Mouse (Mus musculus): ENCODE results near the gene Best3. TPM values are rescaled to one million over a fixed set of nuclear protein-coding genes. Genes with fewer than 3 reads are reported as not detected.

Gene Best3
- polyA plus RNA-seq, 1 experiment from 2014 or later, result 0.81 TPM

DNA sequence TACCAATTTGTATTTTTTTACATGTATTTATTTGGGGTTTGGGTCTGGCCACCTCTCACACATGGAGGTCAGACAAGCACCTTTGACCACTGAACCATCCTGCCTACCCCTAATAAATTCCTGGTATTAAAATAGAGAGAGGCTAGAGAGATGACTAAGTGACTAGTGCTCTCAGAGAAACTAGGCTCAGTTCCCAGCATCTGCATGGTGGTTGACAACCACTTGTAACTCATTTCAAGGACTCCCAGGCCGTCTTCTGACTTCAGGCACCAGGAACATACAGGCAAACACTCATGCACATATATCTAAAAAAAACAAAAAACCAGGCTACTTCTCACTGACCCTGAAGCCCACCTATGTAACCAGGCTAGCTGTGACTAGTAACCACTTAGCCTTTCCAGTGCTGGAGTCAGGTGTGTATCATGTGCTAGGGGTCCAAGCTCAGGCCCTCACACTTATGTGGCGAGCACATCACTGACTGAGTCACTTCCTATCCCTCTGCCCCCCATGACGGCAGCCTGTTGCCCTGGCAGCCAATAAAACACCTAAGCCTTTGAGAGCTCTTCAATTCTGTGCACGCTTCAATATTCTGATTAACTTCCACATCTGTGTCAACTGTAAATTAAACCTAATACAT, 64.0 kb downstream of the Best3 start:
- 41% methylated on average over 4 of the region's 4 CpGs for WGBS
- H3K4me1 ChIP-seq (ENCODE audit: control insufficient read depth in 2 of 2, insufficient read depth in 2 of 2, low read length in 2 of 2), result peaks cover 0 to 17% of the 10 kb centered on the region in 2 experiments; a peak in 3 of 4 replicates
- no peak for ATAC-seq (ENCODE audit: insufficient number of reproducible peaks, insufficient read depth, low FRiP score, low read depth)
- no peak overlapping the region for H3K4me3 ChIP-seq (ENCODE audit: control insufficient read depth in 1 of 2, insufficient read depth in 1 of 2, low read depth in 1 of 2, low read length in 2 of 2)
- no peaks in the 10 kb centered on the region for H3K27me3 ChIP-seq (ENCODE audit: control insufficient read depth, insufficient read depth, low read length)
- H3K4me2 ChIP-seq (ENCODE audit: low read length), result peak overlapping the region; percentile 6; the same call in 1 of the 2 replicates
- H3K36me3 ChIP-seq (ENCODE audit: control insufficient read depth, insufficient read depth, low read length), result peaks cover 74% of the 10 kb centered on the region
- H3K27ac ChIP-seq (replicated peaks in 1 of 2; ENCODE audit: control insufficient read depth in 1 of 2, insufficient read depth in 1 of 2, low read depth in 2 of 2, low read length in 2 of 2), result peak overlapping the region; percentile 16 to 35; a peak in 3 of 4 replicates
- peak overlapping the region; percentile 97; the same call in 1 of the 2 replicates for H3K9ac ChIP-seq (ENCODE audit: low read length)
- no peaks in the 10 kb centered on the region for H3K9me3 ChIP-seq (ENCODE audit: control insufficient read depth, low read length)

GRCm38 (mm10) chr10:117055668-117056067, 69.6 kb downstream of the Best3 start:
- H3K9ac ChIP-seq (ENCODE audit: low read length), result no peak overlapping the region
- H3K36me3 ChIP-seq (ENCODE audit: control insufficient read depth, insufficient read depth, low read length), result peaks cover 100% of the 10 kb centered on the region
- WGBS, result 88% methylated on average over 4 of the region's 4 CpGs
- H3K9me3 ChIP-seq (ENCODE audit: control insufficient read depth, low read length), result no peaks in the 10 kb centered on the region
- H3K4me1 ChIP-seq (ENCODE audit: control insufficient read depth in 2 of 2, insufficient read depth in 2 of 2, low read length in 2 of 2), result 0 out of 4 replicates have a peak, but pooled peaks cover 0 to 5% of the 10 kb centered on the region in 2 experiments
- H3K27ac ChIP-seq (replicated peaks in 1 of 2; ENCODE audit: control insufficient read depth in 1 of 2, insufficient read depth in 1 of 2, low read depth in 2 of 2, low read length in 2 of 2), result no peak overlapping the region
- no peak for ATAC-seq (ENCODE audit: insufficient number of reproducible peaks, insufficient read depth, low FRiP score, low read depth)
- H3K4me2 ChIP-seq (ENCODE audit: low read length), result no peak overlapping the region
- no peak overlapping the region for H3K4me3 ChIP-seq (ENCODE audit: control insufficient read depth in 1 of 2, insufficient read depth in 1 of 2, low read depth in 1 of 2, low read length in 2 of 2)
- no peaks in the 10 kb centered on the region for H3K27me3 ChIP-seq (ENCODE audit: control insufficient read depth, insufficient read depth, low read length)

DNA sequence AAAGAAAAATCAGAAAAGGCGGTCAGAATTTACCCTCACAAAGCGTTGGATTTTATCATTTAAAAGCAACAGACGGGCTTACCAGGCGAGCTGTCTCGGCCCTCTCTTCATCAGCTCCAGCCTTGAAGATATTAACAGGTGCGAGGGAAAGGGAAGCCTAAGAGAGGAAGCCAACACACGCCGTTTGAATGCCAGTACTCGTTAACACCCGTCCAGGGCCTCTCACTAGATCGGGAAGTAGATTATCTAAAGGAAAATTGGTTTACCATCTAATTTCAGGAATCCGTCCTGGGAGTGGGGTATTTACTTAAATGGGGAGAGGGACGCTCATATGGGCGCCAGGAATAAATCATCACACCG, 76.8 kb downstream of the Best3 start:
- H3K9ac ChIP-seq (ENCODE audit: low read length), result peak overlapping the region; percentile 90
- no peaks in the 10 kb centered on the region for H3K27me3 ChIP-seq (ENCODE audit: control insufficient read depth, insufficient read depth, low read length)
- WGBS, result 3% methylated on average over 15 of the region's 15 CpGs
- H3K36me3 ChIP-seq (ENCODE audit: control insufficient read depth, insufficient read depth, low read length), result peaks cover 44% of the 10 kb centered on the region
- no peaks in the 10 kb centered on the region for H3K9me3 ChIP-seq (ENCODE audit: control insufficient read depth, low read length)
- H3K4me1 ChIP-seq (ENCODE audit: control insufficient read depth in 2 of 2, insufficient read depth in 2 of 2, low read length in 2 of 2), result peaks cover 0 to 17% of the 10 kb centered on the region in 2 experiments; a peak in 3 of 4 replicates
- peak overlapping the region; percentile 93 to 98 for H3K4me3 ChIP-seq (ENCODE audit: control insufficient read depth in 1 of 2, insufficient read depth in 1 of 2, low read depth in 1 of 2, low read length in 2 of 2)
- no peak overlapping the region; a peak in 1 of 4 replicates for H3K27ac ChIP-seq (replicated peaks in 1 of 2; ENCODE audit: control insufficient read depth in 1 of 2, insufficient read depth in 1 of 2, low read depth in 2 of 2, low read length in 2 of 2)
- ATAC-seq (ENCODE audit: insufficient number of reproducible peaks, insufficient read depth, low FRiP score, low read depth), result no peak
- peak overlapping the region; percentile 92 for H3K4me2 ChIP-seq (ENCODE audit: low read length)

- Histone ChIP-seq H3K4me2 (ENCODE audit: low read length) (peak within 1 kb of the TSS; percentile 92), H3K4me3 (ENCODE audit: control insufficient read depth in 1 of 2, insufficient read depth in 1 of 2, low read depth in 1 of 2, low read length in 2 of 2) (peak within 1 kb of the TSS; percentile 93 to 98), H3K9me3 (ENCODE audit: control insufficient read depth, low read length) (no peaks in the 10 kb centered on the region), H3K27ac (replicated peaks in 1 of 2; ENCODE audit: control insufficient read depth in 1 of 2, insufficient read depth in 1 of 2, low read depth in 2 of 2, low read length in 2 of 2) (peak within 1 kb of the TSS; percentile 85 to 86), H3K36me3 (ENCODE audit: control insufficient read depth, insufficient read depth, low read length) (peaks cover 38% of the 10 kb centered on the region), H3K27me3 (ENCODE audit: control insufficient read depth, insufficient read depth, low read length) (no peaks in the 10 kb centered on the region), H3K4me1 (ENCODE audit: control insufficient read depth in 2 of 2, insufficient read depth in 2 of 2, low read length in 2 of 2) (peaks cover 0 to 17% of the 10 kb centered on the region in 2 experiments; a peak in 3 of 4 replicates), H3K9ac (ENCODE audit: low read length) (peak within 1 kb of the TSS; percentile 90)
- WGBS, result under 1% methylated on average over 68 of the region's 68 CpGs
- ATAC-seq (ENCODE audit: insufficient number of reproducible peaks, insufficient read depth, low FRiP score, low read depth), result peak; percentile 94
These were observed 77.3 kb downstream of the Best3 start, which contains the start of gene Cct2 for GRCm38 (mm10) chr10:117063254-117064021. Cct2 (minus strand) TSS chr10:117063814.

DNA sequence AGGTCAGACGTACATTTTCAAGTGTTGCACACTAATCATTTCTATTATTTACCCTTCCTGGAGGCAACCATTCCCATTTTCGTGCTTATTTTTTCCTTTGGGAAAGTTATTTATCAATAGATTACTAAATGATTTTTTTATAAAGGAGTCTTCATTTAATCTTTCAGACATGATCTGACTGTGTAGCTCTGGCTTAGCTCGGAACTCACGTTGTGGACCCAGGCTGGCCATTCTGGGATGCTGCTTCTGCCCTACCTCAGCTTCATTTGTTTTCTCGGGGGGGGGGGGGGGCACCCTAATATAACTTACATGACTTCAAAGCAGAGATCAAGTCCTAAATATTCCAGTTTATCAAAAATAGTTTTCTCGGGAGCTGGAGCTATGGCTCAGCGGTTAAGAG, 78.0 kb downstream of the Best3 start:
- Histone ChIP-seq H3K4me2 (ENCODE audit: low read length) (peak overlapping the region; percentile 64), H3K4me3 (ENCODE audit: control insufficient read depth in 1 of 2, insufficient read depth in 1 of 2, low read depth in 1 of 2, low read length in 2 of 2) (peak overlapping the region; percentile 34 to 98), H3K9ac (ENCODE audit: low read length) (peak overlapping the region; percentile 67), H3K9me3 (ENCODE audit: control insufficient read depth, low read length) (no peaks in the 10 kb centered on the region), H3K27me3 (ENCODE audit: control insufficient read depth, insufficient read depth, low read length) (no peaks in the 10 kb centered on the region), H3K27ac (replicated peaks in 1 of 2; ENCODE audit: control insufficient read depth in 1 of 2, insufficient read depth in 1 of 2, low read depth in 2 of 2, low read length in 2 of 2) (peak overlapping the region; percentile 68 to 70; a peak in 2 of 4 replicates), H3K4me1 (ENCODE audit: control insufficient read depth in 2 of 2, insufficient read depth in 2 of 2, low read length in 2 of 2) (peaks cover 0 to 13% of the 10 kb centered on the region in 2 experiments; a peak in 3 of 4 replicates), H3K36me3 (ENCODE audit: control insufficient read depth, insufficient read depth, low read length) (peaks cover 33% of the 10 kb centered on the region)
- 6% methylated on average over 7 of the region's 7 CpGs for WGBS
- ATAC-seq (ENCODE audit: insufficient number of reproducible peaks, insufficient read depth, low FRiP score, low read depth), result no peak

DNA sequence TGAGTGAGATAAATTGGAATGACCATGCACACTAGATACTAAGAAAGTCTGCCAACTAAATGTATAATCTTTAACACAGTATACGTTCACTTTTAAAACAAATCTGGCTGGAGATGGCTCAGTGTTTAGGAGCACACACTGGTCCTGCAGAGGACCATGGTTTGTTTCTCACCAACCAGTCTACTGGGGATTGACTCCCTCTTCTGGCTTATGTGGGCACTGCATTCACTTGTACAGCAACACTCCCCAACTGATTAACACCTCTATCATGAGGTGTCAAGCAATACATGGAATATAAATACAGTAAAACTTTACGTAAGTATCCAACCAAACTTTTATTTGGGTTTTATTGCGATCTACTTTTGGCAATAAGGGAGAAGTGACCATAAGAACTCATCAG, 83.0 kb downstream of the Best3 start:
- Histone ChIP-seq H3K9ac (ENCODE audit: low read length) (no peak overlapping the region), H3K4me3 (ENCODE audit: control insufficient read depth in 1 of 2, insufficient read depth in 1 of 2, low read depth in 1 of 2, low read length in 2 of 2) (no peak overlapping the region), H3K9me3 (ENCODE audit: control insufficient read depth, low read length) (no peaks in the 10 kb centered on the region), H3K27me3 (ENCODE audit: control insufficient read depth, insufficient read depth, low read length) (no peaks in the 10 kb centered on the region), H3K4me1 (ENCODE audit: control insufficient read depth in 2 of 2, insufficient read depth in 2 of 2, low read length in 2 of 2) (peaks cover 2 to 14% of the 10 kb centered on the region in 2 experiments; a peak in 3 of 4 replicates), H3K4me2 (ENCODE audit: low read length) (no peak overlapping the region), H3K36me3 (ENCODE audit: control insufficient read depth, insufficient read depth, low read length) (peaks cover 45% of the 10 kb centered on the region), H3K27ac (replicated peaks in 1 of 2; ENCODE audit: control insufficient read depth in 1 of 2, insufficient read depth in 1 of 2, low read depth in 2 of 2, low read length in 2 of 2) (no peak overlapping the region)
- ATAC-seq (ENCODE audit: insufficient number of reproducible peaks, insufficient read depth, low FRiP score, low read depth), result no peak
- WGBS, result 94% methylated on average over 3 of the region's 3 CpGs

GRCm38 (mm10) chr10:117072191-117072888, 86.2 kb downstream of the Best3 start:
- H3K4me3 ChIP-seq (ENCODE audit: control insufficient read depth in 1 of 2, insufficient read depth in 1 of 2, low read depth in 1 of 2, low read length in 2 of 2), result no peak overlapping the region
- ATAC-seq (ENCODE audit: insufficient number of reproducible peaks, insufficient read depth, low FRiP score, low read depth), result no peak
- no peaks in the 10 kb centered on the region for H3K27me3 ChIP-seq (ENCODE audit: control insufficient read depth, insufficient read depth, low read length)
- H3K9ac ChIP-seq (ENCODE audit: low read length), result no peak overlapping the region
- no peak overlapping the region for H3K4me2 ChIP-seq (ENCODE audit: low read length)
- peaks cover 2 to 7% of the 10 kb centered on the region in 2 experiments; a peak in 2 of 4 replicates for H3K4me1 ChIP-seq (ENCODE audit: control insufficient read depth in 2 of 2, insufficient read depth in 2 of 2, low read length in 2 of 2)
- no peak overlapping the region for H3K27ac ChIP-seq (replicated peaks in 1 of 2; ENCODE audit: control insufficient read depth in 1 of 2, insufficient read depth in 1 of 2, low read depth in 2 of 2, low read length in 2 of 2)
- 69% methylated on average over 18 of the region's 18 CpGs for WGBS
- H3K36me3 ChIP-seq (ENCODE audit: control insufficient read depth, insufficient read depth, low read length), result peaks cover 74% of the 10 kb centered on the region
- H3K9me3 ChIP-seq (ENCODE audit: control insufficient read depth, low read length), result no peaks in the 10 kb centered on the region
